Comparison of ENCODE assay signal across 27 mouse cellular contexts in the genomic region with DNA sequence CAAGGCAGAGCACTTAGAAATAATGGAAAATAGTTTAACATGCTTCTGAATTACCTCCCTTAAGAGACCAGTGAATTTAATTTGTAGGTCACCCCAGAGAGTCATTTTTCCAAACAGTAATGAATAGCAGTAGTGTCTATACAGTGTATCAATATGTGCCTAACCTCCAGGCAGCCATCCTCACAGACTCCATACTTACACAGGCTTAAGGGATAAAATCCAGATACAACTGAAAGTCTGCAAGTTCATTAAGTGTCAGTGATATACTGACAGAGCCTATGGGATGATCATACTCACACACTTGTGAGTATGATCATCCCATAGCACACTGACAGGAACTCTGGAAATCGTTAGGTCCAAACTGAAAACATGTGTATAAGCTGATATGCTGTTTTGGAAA.
"Had no signal": no experiment of that assay in that cellular context is flagged by ENCODE, and none has a peak within 500 bp of the region (broad histone marks: within the 10 kb centered on the region; RNA-seq: fewer than 3 reads in every experiment).

No protein-coding gene starts in this region.

- H3K27me3 ChIP-seq: heart, embryonic 13.5 days; heart, embryonic 15.5 days; hindbrain, embryonic 13.5 days; hindbrain, embryonic 15.5 days; kidney, embryonic 15.5 days had no signal

- ATAC-seq: hindbrain, postnatal 0 days; intestine, embryonic 16.5 days had no signal

- H3K4me2 ChIP-seq: heart, embryonic 11.5 days; heart, embryonic 13.5 days; heart, embryonic 15.5 days; hindbrain, embryonic 13.5 days; hindbrain, embryonic 15.5 days; kidney, embryonic 15.5 days; liver, embryonic 11.5 days had no signal

- H3K27ac ChIP-seq: gastrocnemius, adult 2 months; heart, adult 2 months; heart, embryonic 13.5 days; heart, embryonic 15.5 days; hindbrain, embryonic 13.5 days; hindbrain, embryonic 15.5 days; hindbrain, postnatal 0 days; kidney, embryonic 15.5 days; kidney, postnatal 0 days; liver, embryonic 14.5 days had no signal

- H3K9ac ChIP-seq: heart, embryonic 13.5 days; heart, embryonic 15.5 days; hindbrain, embryonic 13.5 days; hindbrain, embryonic 15.5 days; kidney, embryonic 15.5 days; liver, embryonic 14.5 days had no signal

- H3K4me3 ChIP-seq: gastrocnemius, adult 2 months; heart, adult 2 months; heart, embryonic 13.5 days; heart, embryonic 15.5 days; hindbrain, embryonic 13.5 days; hindbrain, embryonic 15.5 days; kidney, embryonic 15.5 days had no signal

- H3K4me1 ChIP-seq: heart, embryonic 13.5 days; heart, embryonic 15.5 days; hindbrain, embryonic 13.5 days; hindbrain, embryonic 15.5 days; kidney, embryonic 15.5 days had no signal

- H3K36me3 ChIP-seq: heart, embryonic 13.5 days; heart, embryonic 15.5 days; hindbrain, embryonic 13.5 days; hindbrain, embryonic 15.5 days; kidney, embryonic 15.5 days had no signal

- H3K9me3 ChIP-seq: heart, embryonic 13.5 days; heart, embryonic 15.5 days; hindbrain, embryonic 13.5 days; hindbrain, embryonic 15.5 days; kidney, embryonic 15.5 days had no signal

- DNase-seq: gastrocnemius, adult 2 months; gastrocnemius, postnatal 10 days; gastrocnemius, postnatal 25 days; heart, adult 11 months; heart, adult 2 months; heart, postnatal 14 days; heart, postnatal 36 days; kidney, adult 11 months; kidney, adult 2 months; kidney, adult 9 months; kidney, postnatal 14 days; kidney, postnatal 36 days; layer of hippocampus, adult 9-11 months; layer of hippocampus, postnatal 36 days; left cerebral cortex, postnatal 4 days; liver had no signal
